Comparison of ENCODE assay signal across 22 mouse cellular contexts in the genomic region with DNA sequence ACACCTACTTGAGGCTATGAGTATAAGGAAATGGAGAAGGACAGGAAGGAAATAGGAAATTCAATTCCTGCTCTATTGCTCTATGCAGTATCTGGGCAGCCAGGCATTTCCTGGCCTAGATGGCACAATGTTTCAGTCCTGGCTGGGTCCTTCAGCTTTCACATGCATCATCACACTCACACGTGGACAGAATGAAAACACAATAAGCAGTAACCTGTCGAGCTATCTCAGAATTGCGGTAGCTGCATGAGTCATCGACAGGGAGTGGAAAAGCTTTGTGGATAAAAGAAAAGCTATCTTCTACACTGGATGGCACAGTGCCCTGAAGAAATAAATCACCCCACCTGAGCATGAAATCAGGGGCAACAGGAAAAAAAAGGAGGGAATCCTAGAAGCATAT.
DNase-seq lines count a peak whose midpoint lies in the region; ATAC-seq and TF ChIP-seq lines count a peak whose summit lies in the region.
"Had no signal": no experiment of that assay in that cellular context is flagged by ENCODE, and none has a peak within 500 bp of the region (broad histone marks: within the 10 kb centered on the region; RNA-seq: fewer than 3 reads in every experiment).

No protein-coding gene starts in this region.

- H3K4me2 ChIP-seq in midbrain, postnatal 0 days (ENCODE audit: low read depth, low read length, poor library complexity, severe bottlenecking), result no peak overlapping the region
- H3K4me2 ChIP-seq in midbrain, embryonic 15.5 days, result no peak overlapping the region
- no peak overlapping the region for H3K4me2 ChIP-seq in intestine, postnatal 0 days (replicated peaks; ENCODE audit: low read depth)
- H3K4me2 ChIP-seq in forebrain, embryonic 13.5 days, result no peak overlapping the region
- H3K4me2 ChIP-seq: neural tube, embryonic 15.5 days had no signal

- no peaks in the 10 kb centered on the region for H3K27me3 ChIP-seq in midbrain, postnatal 0 days (ENCODE audit: insufficient read depth, low read length)
- no peaks in the 10 kb centered on the region for H3K27me3 ChIP-seq in midbrain, embryonic 15.5 days (replicated peaks)
- no peaks in the 10 kb centered on the region for H3K27me3 ChIP-seq in MEL (ENCODE audit: control insufficient read depth in 1 of 2, insufficient read depth in 2 of 2, low read length in 2 of 2)
- no peaks in the 10 kb centered on the region for H3K27me3 ChIP-seq in intestine, postnatal 0 days (replicated peaks; ENCODE audit: control insufficient read depth, insufficient read depth, low read length)
- H3K27me3 ChIP-seq in forebrain, embryonic 13.5 days, result no peaks in the 10 kb centered on the region
- H3K27me3 ChIP-seq: megakaryocyte, embryonic 14.5 days; neural tube, embryonic 15.5 days had no signal

- H3K36me3 ChIP-seq in midbrain, postnatal 0 days (ENCODE audit: insufficient read depth, low read length), result no peaks in the 10 kb centered on the region
- no peaks in the 10 kb centered on the region for H3K36me3 ChIP-seq in midbrain, embryonic 15.5 days (replicated peaks)
- H3K36me3 ChIP-seq in MEL (ENCODE audit: control insufficient read depth in 1 of 2, insufficient read depth in 2 of 2, low read length in 2 of 2), result peaks cover 0 to 4% of the 10 kb centered on the region in 2 experiments; a peak in 2 of 4 replicates
- no peaks in the 10 kb centered on the region for H3K36me3 ChIP-seq in intestine, postnatal 0 days (ENCODE audit: control insufficient read depth, insufficient read depth)
- H3K36me3 ChIP-seq in forebrain, embryonic 13.5 days (ENCODE audit: poor library complexity, severe bottlenecking), result no peaks in the 10 kb centered on the region
- H3K36me3 ChIP-seq: neural tube, embryonic 15.5 days had no signal

- 60% methylated on average over 4 of the region's 4 CpGs for WGBS in midbrain, postnatal 0 days
- 73% methylated on average over 4 of the region's 4 CpGs for WGBS in midbrain, embryonic 15.5 days
- 27% methylated on average over 4 of the region's 4 CpGs for WGBS in intestine, postnatal 0 days
- 76% methylated on average over 4 of the region's 4 CpGs for WGBS in forebrain, embryonic 13.5 days

- DNase-seq in heart, adult 11 months, result peak; percentile 93
- no peak for DNase-seq in heart, postnatal 4 days
- peak; percentile 17 for DNase-seq in midbrain, postnatal 0 days (ENCODE audit: low spot score)
- peak; percentile 37 for DNase-seq in MEL (ENCODE audit: low read depth, low spot score)
- DNase-seq in Muller cell, postnatal 12 days (ENCODE audit: inconsistent ontology term), result no peak
- DNase-seq: cerebellum, adult 11-12 months; embryo, embryonic 11 days; gastrocnemius, postnatal 10 days; heart, adult 18-20 months; layer of hippocampus, postnatal 36 days; liver; lung, postnatal 14 days; midbrain, embryonic 14.5 days; right cerebral cortex, postnatal 25 days; thymus, adult 2 months had no signal

- no peak for TF ChIP-seq EP300 in MEL (IDR thresholded peaks at IDR 0.05; ENCODE audit: low read depth in 1 of 2, low read length in 2 of 2)

- no peak for ATAC-seq in midbrain, postnatal 0 days (ENCODE audit: low FRiP score)
- no peak for ATAC-seq in midbrain, embryonic 15.5 days (replicated peaks)
- ATAC-seq in intestine, postnatal 0 days, result peak; percentile 69
- ATAC-seq in forebrain, embryonic 13.5 days, result no peak
- ATAC-seq: activated CD4-positive, CD25-positive, alpha-beta regulatory T cell, adult 4 months had no signal

- H3K9ac ChIP-seq in midbrain, postnatal 0 days (replicated peaks; ENCODE audit: low read length, poor library complexity, severe bottlenecking), result no peak overlapping the region
- H3K9ac ChIP-seq in midbrain, embryonic 15.5 days, result no peak overlapping the region
- H3K9ac ChIP-seq in MEL (ENCODE audit: control insufficient read depth, low read depth, low read length, poor library complexity, severe bottlenecking), result no peak overlapping the region
- H3K9ac ChIP-seq in intestine, postnatal 0 days (ENCODE audit: low read depth, low read length), result no peak overlapping the region
- H3K9ac ChIP-seq in forebrain, embryonic 13.5 days, result no peak overlapping the region
- H3K9ac ChIP-seq: neural tube, embryonic 15.5 days had no signal

- no peak overlapping the region for H3K4me3 ChIP-seq in midbrain, postnatal 0 days (ENCODE audit: low read depth, low read length)
- H3K4me3 ChIP-seq in midbrain, embryonic 15.5 days, result no peak overlapping the region
- no peak overlapping the region for H3K4me3 ChIP-seq in MEL (ENCODE audit: control insufficient read depth in 1 of 2, insufficient read depth in 1 of 2, low read depth in 2 of 2, low read length in 2 of 2)
- H3K4me3 ChIP-seq in intestine, postnatal 0 days (ENCODE audit: low read depth, low read length), result no peak overlapping the region
- H3K4me3 ChIP-seq in forebrain, embryonic 13.5 days, result no peak overlapping the region
- H3K4me3 ChIP-seq: layer of hippocampus, adult 2 months; megakaryocyte, embryonic 14.5 days; neural tube, embryonic 15.5 days had no signal

- no peak for TF ChIP-seq CTCF in midbrain, postnatal 0 days (IDR thresholded peaks at IDR 0.05)
- no peak for TF ChIP-seq CTCF in MEL (IDR thresholded peaks at IDR 0.05 in 2 of 3, conservative IDR thresholded peaks at IDR 0.05 in 1 of 3; ENCODE audit: control insufficient read depth in 1 of 3, insufficient read depth in 1 of 3, low read depth in 2 of 3, low read length in 3 of 3, poor library complexity in 1 of 3, severe bottlenecking in 1 of 3)
- TF ChIP-seq CTCF in intestine, postnatal 0 days (IDR thresholded peaks at IDR 0.05; ENCODE audit: low read depth), result no peak

- H3K79me2 ChIP-seq in MEL (ENCODE audit: control insufficient read depth, insufficient read depth, low read length, poor library complexity), result no peaks in the 10 kb centered on the region

- TF ChIP-seq RAD21 in MEL (IDR thresholded peaks at IDR 0.05; ENCODE audit: low read depth, low read length), result no peak

- no peak for TF ChIP-seq POLR2A in MEL (IDR thresholded peaks at IDR 0.05; ENCODE audit: control insufficient read depth in 1 of 2, insufficient read depth in 1 of 2, low read depth in 1 of 2, low read length in 2 of 2, poor library complexity in 1 of 2)

- no peaks in the 10 kb centered on the region for H3K4me1 ChIP-seq in midbrain, postnatal 0 days (ENCODE audit: insufficient read depth, low read length)
- no peaks in the 10 kb centered on the region for H3K4me1 ChIP-seq in midbrain, embryonic 15.5 days
- H3K4me1 ChIP-seq in MEL (ENCODE audit: control insufficient read depth in 1 of 2, insufficient read depth in 2 of 2, low read length in 2 of 2), result peaks cover 0 to 2% of the 10 kb centered on the region in 2 experiments; a peak in 2 of 4 replicates
- peaks cover 5% of the 10 kb centered on the region; the same call in 1 of the 2 replicates for H3K4me1 ChIP-seq in intestine, postnatal 0 days (replicated peaks; ENCODE audit: control insufficient read depth, insufficient read depth, low read length)
- H3K4me1 ChIP-seq in forebrain, embryonic 13.5 days, result no peaks in the 10 kb centered on the region
- H3K4me1 ChIP-seq: neural tube, embryonic 15.5 days had no signal

- no peak overlapping the region for H3K27ac ChIP-seq in midbrain, postnatal 0 days (ENCODE audit: low read depth, low read length)
- H3K27ac ChIP-seq in midbrain, embryonic 15.5 days, result no peak overlapping the region
- H3K27ac ChIP-seq in MEL (ENCODE audit: control insufficient read depth, low read depth, low read length), result no peak overlapping the region
- H3K27ac ChIP-seq in intestine, postnatal 0 days (ENCODE audit: low read depth, low read length), result no peak overlapping the region
- no peak overlapping the region for H3K27ac ChIP-seq in forebrain, embryonic 13.5 days
- H3K27ac ChIP-seq: layer of hippocampus, adult 2 months; neural tube, embryonic 15.5 days had no signal

- no peaks in the 10 kb centered on the region for H3K9me3 ChIP-seq in midbrain, postnatal 0 days (ENCODE audit: low read length)
- H3K9me3 ChIP-seq in midbrain, embryonic 15.5 days, result no peaks in the 10 kb centered on the region
- no peaks in the 10 kb centered on the region for H3K9me3 ChIP-seq in MEL (replicated peaks; ENCODE audit: insufficient read depth, low read length)
- H3K9me3 ChIP-seq in intestine, postnatal 0 days (ENCODE audit: control insufficient read depth), result no peaks in the 10 kb centered on the region
- no peaks in the 10 kb centered on the region for H3K9me3 ChIP-seq in forebrain, embryonic 13.5 days (replicated peaks)
- H3K9me3 ChIP-seq: megakaryocyte, embryonic 14.5 days; neural tube, embryonic 15.5 days had no signal

TF ChIP-seq in MEL, 35 proteins besides CTCF, POLR2A, EP300 and RAD21:
- no peak for TF ChIP-seq E2F4 (IDR thresholded peaks at IDR 0.05; ENCODE audit: borderline replicate concordance, low read depth, low read length)
- 0 out of 2 replicates have a peak, but pooled peaks have one; percentile 13 for TF ChIP-seq ETS1 (IDR thresholded peaks at IDR 0.05; ENCODE audit: low read depth, low read length)
TF ChIP-seq in MEL: peak in this region for 1.

Comparison
In these comparisons a context has a peak if more than half of its experiments do, and no peak if none do; other contexts are left out.
1. DNase-seq: peak in heart, adult 11 months (single experiment), midbrain, postnatal 0 days (single experiment) and MEL (single experiment); none in heart, postnatal 4 days (single experiment) and Muller cell, postnatal 12 days (single experiment).